Comparison of ENCODE assay signal across 8 mouse cellular contexts in genomic region chr2:126593831-126594610, GRCm38 (mm10). TPM values are rescaled to one million over a fixed set of nuclear protein-coding genes. Genes with fewer than 3 reads are reported as not detected.
DNase-seq lines count a peak whose midpoint lies in the region; ATAC-seq and TF ChIP-seq lines count a peak whose summit lies in the region.

No protein-coding gene starts in this region.

- ATAC-seq in intestine, embryonic 14.5 days (replicated peaks; ENCODE audit: low FRiP score, low TSS enrichment, low read depth), result peak; percentile 58; the same call in 1 of the 2 replicates
- ATAC-seq in limb, embryonic 15.5 days (ENCODE audit: insufficient number of reproducible peaks, low FRiP score, low TSS enrichment, low read depth), result no peak
- ATAC-seq in midbrain, postnatal 0 days (ENCODE audit: low FRiP score), result peak; percentile 58; the same call in 1 of the 2 replicates

- H3K27ac ChIP-seq in intestine, embryonic 14.5 days (ENCODE audit: low read depth), result no peak overlapping the region
- no peak overlapping the region for H3K27ac ChIP-seq in limb, embryonic 15.5 days
- H3K27ac ChIP-seq in midbrain, postnatal 0 days (ENCODE audit: low read depth, low read length), result no peak overlapping the region

- H3K36me3 ChIP-seq in intestine, embryonic 14.5 days (ENCODE audit: control insufficient read depth, insufficient read depth, low read length), result no peaks in the 10 kb centered on the region
- no peaks in the 10 kb centered on the region for H3K36me3 ChIP-seq in limb, embryonic 15.5 days
- no peaks in the 10 kb centered on the region for H3K36me3 ChIP-seq in midbrain, postnatal 0 days (ENCODE audit: insufficient read depth, low read length)
- H3K36me3 ChIP-seq in splenic B cell, adult 2 months (ENCODE audit: control insufficient read depth, insufficient read depth, low read length, poor library complexity, severe bottlenecking), result no peaks in the 10 kb centered on the region

- no peaks in the 10 kb centered on the region for H3K9me3 ChIP-seq in intestine, embryonic 14.5 days (ENCODE audit: control insufficient read depth, low read length)
- no peaks in the 10 kb centered on the region for H3K9me3 ChIP-seq in limb, embryonic 15.5 days
- H3K9me3 ChIP-seq in midbrain, postnatal 0 days (ENCODE audit: low read length), result no peaks in the 10 kb centered on the region

- peak; percentile 40 to 65 for DNase-seq in urinary bladder, adult 18-20 months (ENCODE audit: low spot score in 2 of 2)
- DNase-seq in urinary bladder, postnatal 10 days (ENCODE audit: low spot score), result no peak
- peak; percentile 91 for DNase-seq in embryo, embryonic 10 days (ENCODE audit: low spot score)
- DNase-seq in gastrocnemius, postnatal 36 days, result peak; percentile 56 to 66
- peak; percentile 86 for DNase-seq in intestine, embryonic 14.5 days (ENCODE audit: low spot score)
- DNase-seq in midbrain, postnatal 0 days (ENCODE audit: low spot score), result peak; percentile 74
- peak; percentile 85 for DNase-seq in splenic B cell, adult 2 months (ENCODE audit: low read depth, low spot score)

- intact Hi-C loops in gastrocnemius, postnatal 36 days (cut with DNase I), result loop anchor here (2.0 to 5.0 kb wide), 2 partner anchors 69 to 413 kb away; partner anchors contain the start of gene Ap4e1

- peak overlapping the region; percentile 33 for H3K4me3 ChIP-seq in intestine, embryonic 14.5 days (ENCODE audit: low read depth, low read length)
- peak overlapping the region; percentile 35 for H3K4me3 ChIP-seq in limb, embryonic 15.5 days
- peak overlapping the region; percentile 5 for H3K4me3 ChIP-seq in midbrain, postnatal 0 days (ENCODE audit: low read depth, low read length)

- no peaks in the 10 kb centered on the region for H3K4me1 ChIP-seq in intestine, embryonic 14.5 days (replicated peaks; ENCODE audit: control insufficient read depth, insufficient read depth, low read length)
- H3K4me1 ChIP-seq in limb, embryonic 15.5 days, result peaks cover 3% of the 10 kb centered on the region; the same call in 1 of the 2 replicates
- H3K4me1 ChIP-seq in midbrain, postnatal 0 days (ENCODE audit: insufficient read depth, low read length), result no peaks in the 10 kb centered on the region

- WGBS in intestine, embryonic 14.5 days, result 23% methylated on average over 26 of the region's 26 CpGs
- WGBS in limb, embryonic 15.5 days, result 20% methylated on average over 26 of the region's 26 CpGs
- 33% methylated on average over 26 of the region's 26 CpGs for WGBS in midbrain, postnatal 0 days

- H3K9ac ChIP-seq in intestine, embryonic 14.5 days (ENCODE audit: low read length), result peak overlapping the region; percentile 37; the same call in 1 of the 2 replicates
- 0 out of 2 replicates have a peak overlapping the region, but pooled peaks have one; percentile 23 for H3K9ac ChIP-seq in limb, embryonic 15.5 days
- no peak overlapping the region for H3K9ac ChIP-seq in midbrain, postnatal 0 days (replicated peaks; ENCODE audit: low read length, poor library complexity, severe bottlenecking)

- TF ChIP-seq CTCF in midbrain, postnatal 0 days (IDR thresholded peaks at IDR 0.05), result peak; percentile 87

- no peaks in the 10 kb centered on the region for H3K27me3 ChIP-seq in intestine, embryonic 14.5 days (replicated peaks; ENCODE audit: control insufficient read depth, insufficient read depth, low read length)
- no peaks in the 10 kb centered on the region for H3K27me3 ChIP-seq in limb, embryonic 15.5 days
- no peaks in the 10 kb centered on the region for H3K27me3 ChIP-seq in midbrain, postnatal 0 days (ENCODE audit: insufficient read depth, low read length)
- no peaks in the 10 kb centered on the region for H3K27me3 ChIP-seq in splenic B cell, adult 2 months (ENCODE audit: control insufficient read depth, insufficient read depth, low read length, poor library complexity, severe bottlenecking)

- H3K4me2 ChIP-seq in intestine, embryonic 14.5 days (ENCODE audit: low read length), result peak overlapping the region; percentile 71
- peak overlapping the region; percentile 64 for H3K4me2 ChIP-seq in limb, embryonic 15.5 days
- peak overlapping the region; percentile 40 for H3K4me2 ChIP-seq in midbrain, postnatal 0 days (ENCODE audit: low read depth, low read length, poor library complexity, severe bottlenecking)

RNA-seq across cellular contexts. Expression of gene Hdc, which starts 25.1 kb away (rescaled TPM):
- total RNA-seq in gastrocnemius, postnatal 36 days (2021), result 1 to 10 TPM in 1 of 2 experiments, under 1 TPM in 1; 0.44 to 1.4 TPM
- 1.2 and 1.6 TPM in 2 replicates for polyA plus RNA-seq in intestine, embryonic 14.5 days (2014; fragmentation: Nextera tagmentation; extraction: Ambion mirVana)
- 151 and 153 TPM in 2 replicates for polyA plus RNA-seq in limb, embryonic 15.5 days (2015; fragmentation: Nextera tagmentation; extraction: Ambion mirVana)
- 3.2 and 5.6 TPM in 2 replicates for total RNA-seq in midbrain, postnatal 0 days (2014; rRNA removed)
- 2.8 and 3.8 TPM in 2 replicates for polyA plus RNA-seq in midbrain, postnatal 0 days (2015; fragmentation: Nextera tagmentation; extraction: Ambion mirVana)

RNA-seq across cellular contexts. Expression of gene Slc27a2, which starts 41.8 kb away (rescaled TPM):
- not detected for total RNA-seq in gastrocnemius, postnatal 36 days (2021)
- 0.95 and 1.4 TPM in 2 replicates for polyA plus RNA-seq in intestine, embryonic 14.5 days (2014; fragmentation: Nextera tagmentation; extraction: Ambion mirVana)
- 0.27 and 0.34 TPM in 2 replicates for polyA plus RNA-seq in limb, embryonic 15.5 days (2015; fragmentation: Nextera tagmentation; extraction: Ambion mirVana)
- total RNA-seq in midbrain, postnatal 0 days (2014; rRNA removed), result 10.7 and 13.6 TPM in 2 replicates
- polyA plus RNA-seq in midbrain, postnatal 0 days (2015; fragmentation: Nextera tagmentation; extraction: Ambion mirVana), result 10.7 and 10.9 TPM in 2 replicates

Comparison
In these comparisons a context has a peak if more than half of its experiments do, and no peak if none do; other contexts are left out.
1. RNA of gene Hdc, which starts 25.1 kb away (polyA plus RNA-seq): 151 to 153 TPM in limb, embryonic 15.5 days; 2.8 to 3.8 TPM in midbrain, postnatal 0 days and 1.2 to 1.6 TPM in intestine, embryonic 14.5 days; every median in the first group is over 10 times any median in the second.
2. Peak in every context shown above with its lines, with median percentiles within 50 percentile points of each other: H3K4me2 ChIP-seq and H3K4me3 ChIP-seq.